Mouse (Mus musculus): ENCODE results near the gene Stard3. TPM values are rescaled to one million over a fixed set of nuclear protein-coding genes. Genes with fewer than 3 reads are reported as not detected.

The Stard3 gene
- polyA plus RNA-seq, 1 experiment from 2014 or later = 41.5 TPM

GRCm38 (mm10) chr11:98392645-98393044 lies 34.5 kb downstream of the Stard3 start:
- Histone ChIP-seq H3K27me3 (ENCODE audit: control insufficient read depth, insufficient read depth, low read length) (no peaks in the 10 kb centered on the region; the same call in 1 of the 2 replicates), H3K4me3 (ENCODE audit: low read depth, low read length) (no peak overlapping the region), H3K4me2 (no peak overlapping the region), H3K27ac (ENCODE audit: low read depth, low read length) (no peak overlapping the region), H3K36me3 (ENCODE audit: control insufficient read depth, insufficient read depth, low read length) (no peaks in the 10 kb centered on the region), H3K4me1 (ENCODE audit: control insufficient read depth, insufficient read depth, low read length) (no peaks in the 10 kb centered on the region), H3K9ac (ENCODE audit: low read length) (no peak overlapping the region; the same call in 1 of the 2 replicates), H3K9me3 (ENCODE audit: control insufficient read depth, low read length) (no peaks in the 10 kb centered on the region)
- ATAC-seq (ENCODE audit: low FRiP score) (no peak), DNase-seq (ENCODE audit: low spot score, missing footprints) (no peak)
- 50% methylated on average over 4 of the region's 4 CpGs for WGBS

GRCm38 (mm10) chr11:98393317-98393716 lies 35.1 kb downstream of the Stard3 start:
- Histone ChIP-seq H3K36me3 (ENCODE audit: control insufficient read depth, insufficient read depth, low read length) (no peaks in the 10 kb centered on the region), H3K27ac (ENCODE audit: low read depth, low read length) (no peak overlapping the region), H3K4me3 (ENCODE audit: low read depth, low read length) (no peak overlapping the region), H3K4me1 (ENCODE audit: control insufficient read depth, insufficient read depth, low read length) (no peaks in the 10 kb centered on the region), H3K9ac (ENCODE audit: low read length) (no peak overlapping the region), H3K9me3 (ENCODE audit: control insufficient read depth, low read length) (no peaks in the 10 kb centered on the region), H3K27me3 (ENCODE audit: control insufficient read depth, insufficient read depth, low read length) (no peaks in the 10 kb centered on the region), H3K4me2 (no peak overlapping the region)
- DNase-seq (ENCODE audit: low spot score, missing footprints) = no peak
- WGBS = 78% methylated on average over 6 of the region's 6 CpGs
- ATAC-seq (ENCODE audit: low FRiP score) = no peak

- 58% methylated on average over 6 of the region's 6 CpGs for WGBS
Observed at GRCm38 (mm10) chr11:98394301-98394700, 36.1 kb downstream of the Stard3 start.

GRCm38 (mm10) chr11:98395041-98395440 lies 36.9 kb downstream of the Stard3 start:
- Histone ChIP-seq H3K27me3 (ENCODE audit: control insufficient read depth, insufficient read depth, low read length) (no peaks in the 10 kb centered on the region), H3K27ac (ENCODE audit: low read depth, low read length) (no peak overlapping the region), H3K9me3 (ENCODE audit: control insufficient read depth, low read length) (no peaks in the 10 kb centered on the region), H3K4me3 (ENCODE audit: low read depth, low read length) (no peak overlapping the region), H3K9ac (ENCODE audit: low read length) (no peak overlapping the region), H3K36me3 (ENCODE audit: control insufficient read depth, insufficient read depth, low read length) (no peaks in the 10 kb centered on the region), H3K4me1 (ENCODE audit: control insufficient read depth, insufficient read depth, low read length) (peaks cover 3% of the 10 kb centered on the region; the same call in 1 of the 2 replicates), H3K4me2 (no peak overlapping the region)
- DNase-seq (ENCODE audit: low spot score, missing footprints) (no peak), ATAC-seq (ENCODE audit: low FRiP score) (no peak)
- WGBS = 67% methylated on average over 4 of the region's 4 CpGs

More at GRCm38 (mm10) chr11:98394301-98394700, 36.1 kb downstream of the Stard3 start:
- H3K9me3 ChIP-seq (ENCODE audit: control insufficient read depth, low read length) = no peaks in the 10 kb centered on the region
- no peak for DNase-seq (ENCODE audit: low spot score, missing footprints)
- no peaks in the 10 kb centered on the region for H3K36me3 ChIP-seq (ENCODE audit: control insufficient read depth, insufficient read depth, low read length)
- no peak overlapping the region for H3K27ac ChIP-seq (ENCODE audit: low read depth, low read length)
- no peaks in the 10 kb centered on the region for H3K27me3 ChIP-seq (ENCODE audit: control insufficient read depth, insufficient read depth, low read length)
- ATAC-seq (ENCODE audit: low FRiP score) = no peak
- no peaks in the 10 kb centered on the region for H3K4me1 ChIP-seq (ENCODE audit: control insufficient read depth, insufficient read depth, low read length)
- H3K9ac ChIP-seq (ENCODE audit: low read length) = no peak overlapping the region
- H3K4me2 ChIP-seq = no peak overlapping the region
- no peak overlapping the region for H3K4me3 ChIP-seq (ENCODE audit: low read depth, low read length)

GRCm38 (mm10) chr11:98397946-98398345 lies 39.8 kb downstream of the Stard3 start:
- Histone ChIP-seq H3K27ac (ENCODE audit: low read depth, low read length) (no peak overlapping the region), H3K9ac (ENCODE audit: low read length) (no peak overlapping the region), H3K27me3 (ENCODE audit: control insufficient read depth, insufficient read depth, low read length) (peaks cover 2% of the 10 kb centered on the region; the same call in 1 of the 2 replicates), H3K4me2 (no peak overlapping the region), H3K36me3 (ENCODE audit: control insufficient read depth, insufficient read depth, low read length) (no peaks in the 10 kb centered on the region), H3K4me1 (ENCODE audit: control insufficient read depth, insufficient read depth, low read length) (peaks cover 6% of the 10 kb centered on the region; the same call in 1 of the 2 replicates), H3K4me3 (ENCODE audit: low read depth, low read length) (no peak overlapping the region), H3K9me3 (ENCODE audit: control insufficient read depth, low read length) (no peaks in the 10 kb centered on the region)
- ATAC-seq (ENCODE audit: low FRiP score) (no peak), DNase-seq (ENCODE audit: low spot score, missing footprints) (peak; percentile 39)
- 92% methylated on average over 7 of the region's 7 CpGs for WGBS

- peak within 1 kb of the TSS; percentile 71 for H3K4me3 ChIP-seq (ENCODE audit: low read depth, low read length)
- no peaks in the 10 kb centered on the region for H3K9me3 ChIP-seq (ENCODE audit: control insufficient read depth, low read length)
- peak within 1 kb of the TSS; percentile 98 for H3K27ac ChIP-seq (ENCODE audit: low read depth, low read length)
- ATAC-seq (ENCODE audit: low FRiP score) (peak; percentile 93), DNase-seq (ENCODE audit: low spot score, missing footprints) (peak; percentile 99)
- peak within 1 kb of the TSS; percentile 65 for H3K4me2 ChIP-seq
- H3K36me3 ChIP-seq (ENCODE audit: control insufficient read depth, insufficient read depth, low read length) = no peaks in the 10 kb centered on the region
- peaks cover 2% of the 10 kb centered on the region; the same call in 1 of the 2 replicates for H3K27me3 ChIP-seq (ENCODE audit: control insufficient read depth, insufficient read depth, low read length)
- H3K9ac ChIP-seq (ENCODE audit: low read length) = peak within 1 kb of the TSS; percentile 78
- H3K4me1 ChIP-seq (ENCODE audit: control insufficient read depth, insufficient read depth, low read length) = peaks cover 6% of the 10 kb centered on the region; the same call in 1 of the 2 replicates
- WGBS = 1% methylated on average over 40 of the region's 40 CpGs
Observed at GRCm38 (mm10) chr11:98400161-98400726, 42.1 kb downstream of the Stard3 start, which contains the start of gene Pgap3. TSS of gene Pgap3 (minus strand) at chr11:98400490.

GRCm38 (mm10) chr11:98400816-98401215 lies 42.6 kb downstream of the Stard3 start:
- WGBS = 66% methylated on average over 3 of the region's 3 CpGs
- Histone ChIP-seq H3K4me1 (ENCODE audit: control insufficient read depth, insufficient read depth, low read length) (peaks cover 6% of the 10 kb centered on the region; the same call in 1 of the 2 replicates), H3K36me3 (ENCODE audit: control insufficient read depth, insufficient read depth, low read length) (no peaks in the 10 kb centered on the region), H3K4me3 (ENCODE audit: low read depth, low read length) (peak overlapping the region; percentile 71), H3K9ac (ENCODE audit: low read length) (peak overlapping the region; percentile 78), H3K27ac (ENCODE audit: low read depth, low read length) (peak overlapping the region; percentile 98; the same call in 1 of the 2 replicates), H3K4me2 (peak overlapping the region; percentile 65), H3K9me3 (ENCODE audit: control insufficient read depth, low read length) (no peaks in the 10 kb centered on the region), H3K27me3 (ENCODE audit: control insufficient read depth, insufficient read depth, low read length) (peaks cover 2% of the 10 kb centered on the region; the same call in 1 of the 2 replicates)
- ATAC-seq (ENCODE audit: low FRiP score) (0 out of 2 replicates have a peak, but pooled peaks have one; percentile 20), DNase-seq (ENCODE audit: low spot score, missing footprints) (no peak)

- DNase-seq (ENCODE audit: low spot score, missing footprints) = no peak
- H3K27ac ChIP-seq (ENCODE audit: low read depth, low read length) = no peak overlapping the region
- no peak overlapping the region for H3K4me3 ChIP-seq (ENCODE audit: low read depth, low read length)
- peaks cover 10% of the 10 kb centered on the region for H3K27me3 ChIP-seq (ENCODE audit: control insufficient read depth, insufficient read depth, low read length)
- H3K4me2 ChIP-seq = no peak overlapping the region
- no peaks in the 10 kb centered on the region for H3K9me3 ChIP-seq (ENCODE audit: control insufficient read depth, low read length)
- H3K36me3 ChIP-seq (ENCODE audit: control insufficient read depth, insufficient read depth, low read length) = no peaks in the 10 kb centered on the region
- no peak for ATAC-seq (ENCODE audit: low FRiP score)
- 71% methylated on average over 6 of the region's 6 CpGs for WGBS
- H3K4me1 ChIP-seq (ENCODE audit: control insufficient read depth, insufficient read depth, low read length) = peaks cover 10% of the 10 kb centered on the region
- H3K9ac ChIP-seq (ENCODE audit: low read length) = no peak overlapping the region
Observed at GRCm38 (mm10) chr11:98406621-98407020, 48.5 kb downstream of the Stard3 start.

- Histone ChIP-seq H3K4me1 (ENCODE audit: control insufficient read depth, insufficient read depth, low read length) (peaks cover 21% of the 10 kb centered on the region), H3K27ac (ENCODE audit: low read depth, low read length) (no peak overlapping the region), H3K36me3 (ENCODE audit: control insufficient read depth, insufficient read depth, low read length) (no peaks in the 10 kb centered on the region), H3K9ac (ENCODE audit: low read length) (peak overlapping the region; percentile 40), H3K4me2 (peak overlapping the region; percentile 33), H3K4me3 (ENCODE audit: low read depth, low read length) (no peak overlapping the region), H3K27me3 (ENCODE audit: control insufficient read depth, insufficient read depth, low read length) (peaks cover 9% of the 10 kb centered on the region), H3K9me3 (ENCODE audit: control insufficient read depth, low read length) (no peaks in the 10 kb centered on the region)
- no peak for DNase-seq (ENCODE audit: low spot score, missing footprints)
- ATAC-seq (ENCODE audit: low FRiP score) = peak; percentile 13; the same call in 1 of the 2 replicates
- 50% methylated on average over 8 of the region's 8 CpGs for WGBS
Observed at GRCm38 (mm10) chr11:98408872-98409271, 50.7 kb downstream of the Stard3 start.

All from midbrain, embryonic 11.5 days (tissue).